Mouse (Mus musculus) forebrain, embryonic 15.5 days (tissue): Measurements from ENCODE around the gene Atp5d. TPM values are rescaled to one million over a fixed set of nuclear protein-coding genes. Genes with fewer than 3 reads are reported as not detected.
A peak's percentile ranks its signal among the peaks of the same experiment; 100 is the strongest.

ENCODE experiments used
- ATAC-seq: fragments of 200-750 bp; cut with Nextera tagmentation; replicated peaks from 2 replicates; pipeline ENCODE4 v1.8.0; 2017; ENCODE audit warnings: mild to moderate bottlenecking, moderate TSS enrichment, moderate library complexity
- H3K27ac ChIP-seq: fragments of 300-500 bp; sonication (generic); replicated peaks from 2 replicates; pipeline ENCODE4 v1.5.1; 2015; ENCODE audit warnings: mild to moderate bottlenecking, inconsistent platforms
- H3K27me3 ChIP-seq: fragments of 300-500 bp; sonication (generic); 2 replicates; pipeline ENCODE4 v1.6.1; 2015; ENCODE audit warnings: inconsistent platforms
- H3K36me3 ChIP-seq: fragments of 300-500 bp; sonication (generic); 2 replicates; pipeline ENCODE4 v1.6.1; 2015; ENCODE audit warnings: mild to moderate bottlenecking, inconsistent platforms
- H3K4me1 ChIP-seq: fragments of 300-500 bp; sonication (generic); 2 replicates; pipeline ENCODE4 v1.6.1; 2015; ENCODE audit warnings: inconsistent platforms
- H3K4me2 ChIP-seq: fragments of 300-500 bp; sonication (generic); replicated peaks from 2 replicates; pipeline ENCODE4 v1.6.1; 2015; ENCODE audit warnings: mild to moderate bottlenecking, inconsistent platforms
- H3K4me3 ChIP-seq: fragments of 300-500 bp; sonication (generic); 2 replicates; pipeline ENCODE4 v1.5.1; 2015; ENCODE audit warnings: mild to moderate bottlenecking, inconsistent platforms
- H3K9ac ChIP-seq: fragments of 300-500 bp; sonication (generic); replicated peaks from 2 replicates; pipeline ENCODE4 v1.6.1; 2015; ENCODE audit warnings: mild to moderate bottlenecking, inconsistent platforms
- H3K9me3 ChIP-seq: fragments of 300-500 bp; sonication (generic); 2 replicates; pipeline ENCODE4 v1.6.1; 2016; ENCODE audit warnings: inconsistent platforms
- WGBS: fragments of 180-500 bp; shearing (Covaris S2); methylation state at CpG from one replicate; pipeline ENCODE4 v1.1.7; 2015; ENCODE audit warnings: mixed read lengths; 5-methylcytosine and 5-hydroxymethylcytosine counted together
- polyA plus RNA-seq: library from polyadenylated mRNA; unstranded; fragments of >200 nt; fragmentation: Nextera tagmentation; extraction: Ambion mirVana; gene quantifications from 2 replicates; pipeline ENCODE4 v1.2.1, GENCODE M21; 2015

Atp5d gene
- polyA plus RNA-seq, 1 experiment from 2014 or later, result 444 TPM

- no peak overlapping the region for H3K9ac ChIP-seq
- peak overlapping the region; percentile 2; the same call in 1 of the 2 replicates for H3K4me3 ChIP-seq
- H3K4me2 ChIP-seq, result no peak overlapping the region
- no peaks in the 10 kb centered on the region for H3K27me3 ChIP-seq
- H3K36me3 ChIP-seq, result peaks cover 17% of the 10 kb centered on the region
- ATAC-seq, result no peak
- 73% methylated on average over 20 of the region's 20 CpGs for WGBS
- no peaks in the 10 kb centered on the region for H3K9me3 ChIP-seq
- H3K27ac ChIP-seq, result peak overlapping the region; percentile 32
- H3K4me1 ChIP-seq, result peaks cover 48% of the 10 kb centered on the region
Observed at GRCm38 (mm10) chr10:80144864-80145838, 6.7 kb downstream of the Atp5d start.

GRCm38 (mm10) chr10:80145896-80146295 is 7.5 kb downstream of the Atp5d start:
- 84% methylated on average over 6 of the region's 6 CpGs for WGBS
- Histone ChIP-seq H3K4me2 (no peak overlapping the region), H3K27ac (peak overlapping the region; percentile 32), H3K27me3 (no peaks in the 10 kb centered on the region), H3K36me3 (peaks cover 17% of the 10 kb centered on the region), H3K9ac (no peak overlapping the region), H3K4me1 (peaks cover 43% of the 10 kb centered on the region), H3K4me3 (no peak overlapping the region), H3K9me3 (no peaks in the 10 kb centered on the region)
- no peak for ATAC-seq

GRCm38 (mm10) chr10:80146568-80147011 is 8.2 kb downstream of the Atp5d start:
- no peak for ATAC-seq
- H3K9ac ChIP-seq, result no peak overlapping the region
- H3K27ac ChIP-seq, result no peak overlapping the region
- no peaks in the 10 kb centered on the region for H3K27me3 ChIP-seq
- 81% methylated on average over 4 of the region's 4 CpGs for WGBS
- H3K4me3 ChIP-seq, result no peak overlapping the region
- no peak overlapping the region for H3K4me2 ChIP-seq
- peaks cover 18% of the 10 kb centered on the region for H3K36me3 ChIP-seq
- no peaks in the 10 kb centered on the region for H3K9me3 ChIP-seq
- H3K4me1 ChIP-seq, result peaks cover 36% of the 10 kb centered on the region

- Histone ChIP-seq H3K36me3 (peaks cover 25% of the 10 kb centered on the region), H3K27me3 (no peaks in the 10 kb centered on the region), H3K9me3 (no peaks in the 10 kb centered on the region), H3K4me2 (peak overlapping the region; percentile 66), H3K9ac (no peak overlapping the region), H3K4me3 (peak overlapping the region; percentile 80), H3K27ac (peak overlapping the region; percentile 100), H3K4me1 (peaks cover 39% of the 10 kb centered on the region)
- no peak for ATAC-seq
- 77% methylated on average over 5 of the region's 5 CpGs for WGBS
Observed at GRCm38 (mm10) chr10:80147146-80147718, 8.8 kb downstream of the Atp5d start.

- no peaks in the 10 kb centered on the region for H3K27me3 ChIP-seq
- peak; percentile 20 for ATAC-seq
- peak within 1 kb of the TSS; percentile 100 for H3K27ac ChIP-seq
- no peaks in the 10 kb centered on the region for H3K9me3 ChIP-seq
- WGBS, result under 1% methylated on average over 41 of the region's 42 CpGs
- peaks cover 41% of the 10 kb centered on the region for H3K4me1 ChIP-seq
- peaks cover 28% of the 10 kb centered on the region for H3K36me3 ChIP-seq
- peak within 1 kb of the TSS; percentile 80 for H3K4me3 ChIP-seq
- H3K9ac ChIP-seq, result peak within 1 kb of the TSS; percentile 98
- peak within 1 kb of the TSS; percentile 66 for H3K4me2 ChIP-seq
Observed at GRCm38 (mm10) chr10:80147719-80148601, 9.5 kb downstream of the Atp5d start, which contains the start of gene Midn. Gene Midn (plus strand): TSS chr10:80148272.

- peaks cover 34% of the 10 kb centered on the region for H3K36me3 ChIP-seq
Observed at GRCm38 (mm10) chr10:80148610-80149290, 10.3 kb downstream of the Atp5d start.

GRCm38 (mm10) chr10:80149291-80150225 is 11.1 kb downstream of the Atp5d start:
- Histone ChIP-seq H3K9me3 (no peaks in the 10 kb centered on the region), H3K4me2 (peak overlapping the region; percentile 96), H3K36me3 (peaks cover 34% of the 10 kb centered on the region), H3K4me3 (peak overlapping the region; percentile 80), H3K9ac (peak overlapping the region; percentile 99), H3K27ac (peak overlapping the region; percentile 100), H3K4me1 (peaks cover 50% of the 10 kb centered on the region), H3K27me3 (no peaks in the 10 kb centered on the region)
- ATAC-seq, result peak; percentile 84
- under 1% methylated on average over 81 of the region's 88 CpGs for WGBS

More at GRCm38 (mm10) chr10:80148610-80149290, 10.3 kb downstream of the Atp5d start:
- peak overlapping the region; percentile 98 for H3K9ac ChIP-seq
- peak overlapping the region; percentile 100 for H3K27ac ChIP-seq
- peak; percentile 47 for ATAC-seq
- peak overlapping the region; percentile 66 for H3K4me2 ChIP-seq
- H3K9me3 ChIP-seq, result no peaks in the 10 kb centered on the region
- peaks cover 42% of the 10 kb centered on the region for H3K4me1 ChIP-seq
- no peaks in the 10 kb centered on the region for H3K27me3 ChIP-seq
- WGBS, result under 1% methylated on average over 57 of the region's 57 CpGs
- peak overlapping the region; percentile 80 for H3K4me3 ChIP-seq

- peak overlapping the region; percentile 80 for H3K4me3 ChIP-seq
- no peaks in the 10 kb centered on the region for H3K27me3 ChIP-seq
- H3K36me3 ChIP-seq, result peaks cover 36% of the 10 kb centered on the region
- peaks cover 53% of the 10 kb centered on the region for H3K4me1 ChIP-seq
- H3K4me2 ChIP-seq, result peak overlapping the region; percentile 96
- ATAC-seq, result 0 out of 2 replicates have a peak, but pooled peaks have one; percentile 2
- H3K9me3 ChIP-seq, result no peaks in the 10 kb centered on the region
- WGBS, result 0% methylated on average over 47 of the region's 71 CpGs
- H3K9ac ChIP-seq, result peak overlapping the region; percentile 99
- H3K27ac ChIP-seq, result peak overlapping the region; percentile 100
Observed at GRCm38 (mm10) chr10:80150226-80151210, 12.1 kb downstream of the Atp5d start.

GRCm38 (mm10) chr10:80151211-80152034 is 13.0 kb downstream of the Atp5d start:
- H3K36me3 ChIP-seq, result peaks cover 45% of the 10 kb centered on the region
- H3K9me3 ChIP-seq, result no peaks in the 10 kb centered on the region
- H3K27me3 ChIP-seq, result no peaks in the 10 kb centered on the region
- H3K9ac ChIP-seq, result peak overlapping the region; percentile 99
- H3K4me3 ChIP-seq, result peak overlapping the region; percentile 80
- no peak for ATAC-seq
- peak overlapping the region; percentile 100 for H3K27ac ChIP-seq
- H3K4me2 ChIP-seq, result peak overlapping the region; percentile 96
- WGBS, result under 1% methylated on average over 26 of the region's 26 CpGs
- peaks cover 54% of the 10 kb centered on the region for H3K4me1 ChIP-seq
